In the genomic region with DNA sequence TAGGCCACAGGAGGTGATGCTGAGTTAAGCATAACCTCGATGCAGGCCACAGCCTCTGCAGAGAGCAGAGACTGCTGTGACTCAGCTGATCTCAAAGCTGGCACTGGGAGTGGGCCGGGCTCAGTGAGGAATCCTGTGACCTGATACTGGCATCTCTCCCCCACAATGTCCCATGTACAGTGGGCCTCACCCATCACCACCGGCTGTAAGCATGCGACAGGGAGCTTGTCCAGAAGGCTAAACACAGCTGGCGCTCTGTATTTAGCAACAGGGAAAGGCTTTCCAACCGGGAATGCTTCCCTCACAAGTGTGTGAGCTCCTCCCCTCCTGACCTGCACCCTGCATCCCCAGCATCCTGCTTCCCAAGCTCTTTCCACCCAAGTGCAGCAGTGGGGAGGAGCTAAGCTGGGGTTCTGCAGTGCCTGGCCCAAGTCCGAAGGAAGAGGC, we compare ENCODE assay signal across 8 mouse cellular contexts. TPM values are rescaled to one million over a fixed set of nuclear protein-coding genes. Genes with fewer than 3 reads are reported as not detected.
DNase-seq lines count a peak whose midpoint lies in the region; ATAC-seq and TF ChIP-seq lines count a peak whose summit lies in the region.

No protein-coding gene starts in this region.

- ATAC-seq in kidney, embryonic 15.5 days (replicated peaks; ENCODE audit: low FRiP score): peak; percentile 82
- peak; percentile 42; the same call in 1 of the 2 replicates for ATAC-seq in stomach, embryonic 15.5 days (ENCODE audit: insufficient read depth, low FRiP score, low read depth)

- no peaks in the 10 kb centered on the region for H3K27me3 ChIP-seq in kidney, embryonic 15.5 days
- H3K27me3 ChIP-seq in heart, embryonic 10.5 days (ENCODE audit: insufficient read depth, poor library complexity, severe bottlenecking): no peaks in the 10 kb centered on the region
- H3K27me3 ChIP-seq in stomach, embryonic 15.5 days (replicated peaks): no peaks in the 10 kb centered on the region

- H3K4me2 ChIP-seq in kidney, embryonic 15.5 days: no peak overlapping the region
- H3K4me2 ChIP-seq in stomach, embryonic 15.5 days: no peak overlapping the region

- DNase-seq in kidney, adult 8-10 months: no peak
- DNase-seq in heart, embryonic 10.5 days (ENCODE audit: low spot score): no peak
- peak; percentile 40 to 63 for DNase-seq in left cerebral cortex, postnatal 25 days (ENCODE audit: low spot score in 2 of 2)
- no peak for DNase-seq in layer of hippocampus, adult 9-10 months (ENCODE audit: low spot score)
- DNase-seq in natural killer cell, adult 2 months (ENCODE audit: low spot score in 2 of 2): no peak

- H3K36me3 ChIP-seq in kidney, embryonic 15.5 days: peaks cover 8% of the 10 kb centered on the region; the same call in 1 of the 2 replicates
- H3K36me3 ChIP-seq in heart, embryonic 10.5 days: peaks cover 15% of the 10 kb centered on the region; the same call in 1 of the 2 replicates
- H3K36me3 ChIP-seq in stomach, embryonic 15.5 days: no peaks in the 10 kb centered on the region

- peak overlapping the region; percentile 49; the same call in 1 of the 2 replicates for H3K27ac ChIP-seq in kidney, embryonic 15.5 days
- H3K27ac ChIP-seq in cortical plate, adult 2 months (ENCODE audit: insufficient read depth, low read length): peak overlapping the region; percentile 0; the same call in 1 of the 2 replicates
- peak overlapping the region; percentile 70 for H3K27ac ChIP-seq in heart, embryonic 10.5 days
- H3K27ac ChIP-seq in stomach, embryonic 15.5 days: no peak overlapping the region

- no peak for TF ChIP-seq CTCF in cortical plate, adult 2 months (IDR thresholded peaks at IDR 0.05; ENCODE audit: extremely low read depth, insufficient read depth, low read length)

- H3K4me3 ChIP-seq in kidney, embryonic 15.5 days (replicated peaks): no peak overlapping the region
- no peak overlapping the region for H3K4me3 ChIP-seq in cortical plate, adult 2 months (ENCODE audit: insufficient read depth, low read length)
- no peak overlapping the region for H3K4me3 ChIP-seq in heart, embryonic 10.5 days
- no peak overlapping the region for H3K4me3 ChIP-seq in stomach, embryonic 15.5 days (replicated peaks)

- H3K4me1 ChIP-seq in kidney, embryonic 15.5 days: peaks cover 16% of the 10 kb centered on the region
- H3K4me1 ChIP-seq in cortical plate, adult 2 months (ENCODE audit: control insufficient read depth, insufficient read depth, low read length): peaks cover 16% of the 10 kb centered on the region
- H3K4me1 ChIP-seq in heart, embryonic 10.5 days: peaks cover 38% of the 10 kb centered on the region
- H3K4me1 ChIP-seq in stomach, embryonic 15.5 days: peaks cover 5% of the 10 kb centered on the region

- no peaks in the 10 kb centered on the region for H3K9me3 ChIP-seq in kidney, embryonic 15.5 days (replicated peaks)
- H3K9me3 ChIP-seq in heart, embryonic 10.5 days: no peaks in the 10 kb centered on the region
- no peaks in the 10 kb centered on the region for H3K9me3 ChIP-seq in stomach, embryonic 15.5 days

- 28% methylated on average over 7 of the region's 7 CpGs for WGBS in kidney, embryonic 15.5 days
- 31% methylated on average over 7 of the region's 7 CpGs for WGBS in heart, embryonic 10.5 days
- whole genome bisulfite sequencing in stomach, embryonic 15.5 days: 35% methylated on average over 7 of the region's 7 CpGs

- intact Hi-C loops in left cerebral cortex, postnatal 25 days (cut with DNase I): no loop called here

- H3K9ac ChIP-seq in kidney, embryonic 15.5 days: no peak overlapping the region
- H3K9ac ChIP-seq in stomach, embryonic 15.5 days: no peak overlapping the region

- no peak for TF ChIP-seq POLR2A in cortical plate, adult 2 months (IDR thresholded peaks at IDR 0.05; ENCODE audit: extremely low read depth, insufficient read depth, low read length)

RNA-seq across cellular contexts. Expression of a gene that starts 23.2 kb away (rescaled TPM):
- polyA plus RNA-seq in kidney, embryonic 15.5 days (2015; fragmentation: Nextera tagmentation; extraction: Ambion mirVana): 120 and 121 TPM in 2 replicates
- polyA plus RNA-seq in cortical plate, adult 2 months (2012; rRNA removed): 121 and 132 TPM in 2 replicates
- 84.4 and 111 TPM in 2 replicates for polyA plus RNA-seq in heart, embryonic 10.5 days (2016; fragmentation: Nextera tagmentation; extraction: Ambion mirVana)
- 100 to 1,000 TPM; 106 to 109 TPM for total RNA-seq in left cerebral cortex, postnatal 25 days (2021)
- 78.1 and 81.5 TPM in 2 replicates for polyA plus RNA-seq in stomach, embryonic 15.5 days (2015; fragmentation: Nextera tagmentation; extraction: Ambion mirVana)

RNA-seq across cellular contexts. Expression of a gene that starts 52.5 kb away (rescaled TPM):
- polyA plus RNA-seq in kidney, embryonic 15.5 days (2015; fragmentation: Nextera tagmentation; extraction: Ambion mirVana): 35.2 and 38.5 TPM in 2 replicates
- 23.4 and 25.1 TPM in 2 replicates for polyA plus RNA-seq in cortical plate, adult 2 months (2012; rRNA removed)
- polyA plus RNA-seq in heart, embryonic 10.5 days (2016; fragmentation: Nextera tagmentation; extraction: Ambion mirVana): 25.7 and 26.1 TPM in 2 replicates
- 10 to 100 TPM; 26.1 to 28.2 TPM for total RNA-seq in left cerebral cortex, postnatal 25 days (2021)
- polyA plus RNA-seq in stomach, embryonic 15.5 days (2015; fragmentation: Nextera tagmentation; extraction: Ambion mirVana): 29.0 and 35.0 TPM in 2 replicates

Comparison
In these comparisons a context has a peak if more than half of its experiments do, and no peak if none do; other contexts are left out.
1. DNase-seq: peak in left cerebral cortex, postnatal 25 days (2 of 2); none in kidney, adult 8-10 months (0 of 2), heart, embryonic 10.5 days (single experiment), layer of hippocampus, adult 9-10 months (single experiment) and natural killer cell, adult 2 months (0 of 2).